8 mouse cellular contexts compared by ENCODE assay signal in genomic region chr5:34572568-34572967, GRCm38 (mm10). TPM values are rescaled to one million over a fixed set of nuclear protein-coding genes. Genes with fewer than 3 reads are reported as not detected.
DNase-seq lines count a peak whose midpoint lies in the region; ATAC-seq and TF ChIP-seq lines count a peak whose summit lies in the region.
"Not testable (repeated sequence)": the region's sequence is repeated elsewhere in the genome, so short reads cannot be mapped to it uniquely, and the experiment has no call there.

No protein-coding gene starts in this region.

- not testable (repeated sequence) for H3K9me3 ChIP-seq in embryonic facial prominence, embryonic 10.5 days; forebrain, embryonic 13.5 days (replicated peaks); heart, embryonic 16.5 days (replicated peaks; ENCODE audit: control insufficient read depth, low read length); intestine, embryonic 16.5 days (ENCODE audit: control insufficient read depth, low read length); limb, embryonic 14.5 days (ENCODE audit: control insufficient read depth, low read length); lung, postnatal 0 days (ENCODE audit: low read length); neural tube, embryonic 11.5 days (ENCODE audit: control insufficient read depth, low read length)

- not testable (repeated sequence) for ATAC-seq in forebrain, embryonic 13.5 days; heart, embryonic 16.5 days (replicated peaks; ENCODE audit: extremely low read depth, insufficient read depth, low FRiP score); intestine, embryonic 16.5 days; limb, embryonic 14.5 days (ENCODE audit: low FRiP score, low read depth); lung, postnatal 0 days; neural tube, embryonic 11.5 days (ENCODE audit: insufficient read depth, low FRiP score, low TSS enrichment)

- H3K4me2 ChIP-seq in forebrain, embryonic 13.5 days = peak overlapping the region; percentile 78
- H3K4me2 ChIP-seq in heart, embryonic 16.5 days (ENCODE audit: low read depth, low read length) = peak overlapping the region; percentile 71
- H3K4me2 ChIP-seq in intestine, embryonic 16.5 days (ENCODE audit: low read depth, low read length) = peak overlapping the region; percentile 52
- H3K4me2 ChIP-seq in limb, embryonic 14.5 days (replicated peaks; ENCODE audit: low read depth, low read length, severe bottlenecking) = peak overlapping the region; percentile 69
- H3K4me2 ChIP-seq in lung, postnatal 0 days (replicated peaks; ENCODE audit: low read depth, low read length) = not testable (repeated sequence)
- peak overlapping the region; percentile 63 for H3K4me2 ChIP-seq in neural tube, embryonic 11.5 days (ENCODE audit: low read depth)

- not testable (repeated sequence) for TF ChIP-seq CTCF in lung, postnatal 0 days (IDR thresholded peaks at IDR 0.05); thymus, adult 2 months (IDR thresholded peaks at IDR 0.05; ENCODE audit: borderline replicate concordance, control insufficient read depth, extremely low read depth, insufficient read depth, low read length, poor library complexity)

- H3K36me3 ChIP-seq in embryonic facial prominence, embryonic 10.5 days (replicated peaks); forebrain, embryonic 13.5 days (ENCODE audit: poor library complexity, severe bottlenecking); heart, embryonic 16.5 days (ENCODE audit: control insufficient read depth, insufficient read depth); intestine, embryonic 16.5 days (ENCODE audit: control insufficient read depth, insufficient read depth, low read length); limb, embryonic 14.5 days (ENCODE audit: control insufficient read depth, insufficient read depth, low read length); lung, postnatal 0 days (ENCODE audit: insufficient read depth, low read length); neural tube, embryonic 11.5 days (ENCODE audit: control insufficient read depth, insufficient read depth, low read length); thymus, adult 2 months (ENCODE audit: control insufficient read depth, insufficient read depth, low read length): not testable (repeated sequence)

- not testable (repeated sequence) for H3K27me3 ChIP-seq in embryonic facial prominence, embryonic 10.5 days (replicated peaks; ENCODE audit: low read depth, poor library complexity, severe bottlenecking); forebrain, embryonic 13.5 days; heart, embryonic 16.5 days (ENCODE audit: control insufficient read depth, insufficient read depth, low read length); intestine, embryonic 16.5 days (replicated peaks; ENCODE audit: control insufficient read depth, insufficient read depth, low read length); limb, embryonic 14.5 days (ENCODE audit: control insufficient read depth, insufficient read depth, low read length); lung, postnatal 0 days (replicated peaks; ENCODE audit: insufficient read depth, low read length); neural tube, embryonic 11.5 days (ENCODE audit: control insufficient read depth, insufficient read depth, low read length); thymus, adult 2 months (ENCODE audit: control insufficient read depth, insufficient read depth, low read length)

- 51% methylated on average over 4 of the region's 4 CpGs for WGBS in embryonic facial prominence, embryonic 10.5 days
- WGBS in forebrain, embryonic 13.5 days = 56% methylated on average over 4 of the region's 4 CpGs
- WGBS in heart, embryonic 16.5 days = 26% methylated on average over 4 of the region's 4 CpGs
- WGBS in intestine, embryonic 16.5 days = 51% methylated on average over 4 of the region's 4 CpGs
- 53% methylated on average over 4 of the region's 4 CpGs for WGBS in limb, embryonic 14.5 days
- 35% methylated on average over 3 of the region's 4 CpGs for WGBS in lung, postnatal 0 days
- 57% methylated on average over 3 of the region's 4 CpGs for WGBS in neural tube, embryonic 11.5 days
- 81% methylated on average over 4 of the region's 4 CpGs for WGBS in thymus, adult 2 months

- peak overlapping the region; percentile 100 for H3K4me3 ChIP-seq in embryonic facial prominence, embryonic 10.5 days
- H3K4me3 ChIP-seq in forebrain, embryonic 13.5 days = peak overlapping the region; percentile 97
- peak overlapping the region; percentile 97 for H3K4me3 ChIP-seq in heart, embryonic 16.5 days (ENCODE audit: low read length)
- peak overlapping the region; percentile 93 for H3K4me3 ChIP-seq in intestine, embryonic 16.5 days (ENCODE audit: low read length)
- H3K4me3 ChIP-seq in limb, embryonic 14.5 days (replicated peaks; ENCODE audit: low read length) = peak overlapping the region; percentile 94
- H3K4me3 ChIP-seq in lung, postnatal 0 days (ENCODE audit: low read depth, low read length) = peak overlapping the region; percentile 90; the same call in 1 of the 2 replicates
- peak overlapping the region; percentile 91 for H3K4me3 ChIP-seq in neural tube, embryonic 11.5 days (ENCODE audit: low read depth, low read length)
- peak overlapping the region; percentile 90 for H3K4me3 ChIP-seq in thymus, adult 2 months (ENCODE audit: control insufficient read depth, insufficient read depth, low read length)

- TF ChIP-seq POLR2A in limb, embryonic 14.5 days (IDR thresholded peaks at IDR 0.05; ENCODE audit: borderline replicate concordance, extremely low read depth, insufficient read depth, insufficient read length); thymus, adult 2 months (IDR thresholded peaks at IDR 0.05; ENCODE audit: control insufficient read depth, extremely low read depth, insufficient read depth, low read length, poor library complexity): not testable (repeated sequence)

- peak overlapping the region; percentile 98 for H3K27ac ChIP-seq in embryonic facial prominence, embryonic 10.5 days (replicated peaks)
- peak overlapping the region; percentile 93; the same call in 1 of the 2 replicates for H3K27ac ChIP-seq in forebrain, embryonic 13.5 days
- peak overlapping the region; percentile 92 for H3K27ac ChIP-seq in heart, embryonic 16.5 days (ENCODE audit: low read length)
- H3K27ac ChIP-seq in intestine, embryonic 16.5 days (ENCODE audit: low read length) = peak overlapping the region; percentile 94
- not testable (repeated sequence) for H3K27ac ChIP-seq in limb, embryonic 14.5 days (replicated peaks; ENCODE audit: low read depth, low read length)
- H3K27ac ChIP-seq in lung, postnatal 0 days (ENCODE audit: low read length) = peak overlapping the region; percentile 93
- peak overlapping the region; percentile 82 for H3K27ac ChIP-seq in neural tube, embryonic 11.5 days (ENCODE audit: low read depth, low read length)
- peak overlapping the region; percentile 79 for H3K27ac ChIP-seq in thymus, adult 2 months (ENCODE audit: control insufficient read depth, insufficient read depth, low read length)

- peak overlapping the region; percentile 99 for H3K9ac ChIP-seq in forebrain, embryonic 13.5 days
- H3K9ac ChIP-seq in heart, embryonic 16.5 days (ENCODE audit: low read length) = peak overlapping the region; percentile 82
- peak overlapping the region; percentile 97 for H3K9ac ChIP-seq in intestine, embryonic 16.5 days (ENCODE audit: low read depth, low read length)
- not testable (repeated sequence) for H3K9ac ChIP-seq in limb, embryonic 14.5 days (ENCODE audit: low read depth, low read length, severe bottlenecking)
- H3K9ac ChIP-seq in lung, postnatal 0 days (replicated peaks; ENCODE audit: low read depth) = 0 out of 2 replicates have a peak overlapping the region, but pooled peaks have one; percentile 45
- H3K9ac ChIP-seq in neural tube, embryonic 11.5 days (ENCODE audit: low read length) = peak overlapping the region; percentile 73

- not testable (repeated sequence) for DNase-seq in embryonic facial prominence, embryonic 10.5 days (ENCODE audit: low spot score); limb, embryonic 14.5 days (ENCODE audit: low spot score); lung, postnatal 0 days (ENCODE audit: low spot score); neural tube, embryonic 11.5 days (ENCODE audit: low spot score); thymus, adult 2 months

- H3K4me1 ChIP-seq in embryonic facial prominence, embryonic 10.5 days = peaks cover 20% of the 10 kb centered on the region
- H3K4me1 ChIP-seq in forebrain, embryonic 13.5 days = peaks cover 22% of the 10 kb centered on the region
- H3K4me1 ChIP-seq in heart, embryonic 16.5 days (ENCODE audit: control insufficient read depth, insufficient read depth, low read length) = peaks cover 16% of the 10 kb centered on the region
- peaks cover 13% of the 10 kb centered on the region for H3K4me1 ChIP-seq in intestine, embryonic 16.5 days (ENCODE audit: control insufficient read depth, insufficient read depth, low read length)
- H3K4me1 ChIP-seq in limb, embryonic 14.5 days (ENCODE audit: control insufficient read depth, insufficient read depth, low read length) = peaks cover 13% of the 10 kb centered on the region
- H3K4me1 ChIP-seq in lung, postnatal 0 days (ENCODE audit: insufficient read depth, low read depth, low read length) = not testable (repeated sequence)
- H3K4me1 ChIP-seq in neural tube, embryonic 11.5 days (ENCODE audit: control insufficient read depth, insufficient read depth, low read length) = peaks cover 11% of the 10 kb centered on the region
- peaks cover 12% of the 10 kb centered on the region for H3K4me1 ChIP-seq in thymus, adult 2 months (replicated peaks; ENCODE audit: control insufficient read depth, insufficient read depth, low read length)

- not testable (repeated sequence) for TF ChIP-seq EP300 in lung, postnatal 0 days (IDR thresholded peaks at IDR 0.05)

RNA-seq across cellular contexts. Expression of gene Add1, which starts 0.9 kb away (rescaled TPM):
- polyA plus RNA-seq in embryonic facial prominence, embryonic 10.5 days (2016; fragmentation: Nextera tagmentation; extraction: Ambion mirVana) = 158 and 166 TPM in 2 replicates
- polyA plus RNA-seq in forebrain, embryonic 13.5 days (2015; fragmentation: Nextera tagmentation; extraction: Ambion mirVana) = 173 and 185 TPM in 2 replicates
- polyA plus RNA-seq in heart, embryonic 16.5 days (2015; fragmentation: Nextera tagmentation; extraction: Ambion mirVana) = 158 and 160 TPM in 2 replicates
- 138 and 143 TPM in 2 replicates for polyA plus RNA-seq in intestine, embryonic 16.5 days (2015; fragmentation: Nextera tagmentation; extraction: Ambion mirVana)
- polyA plus RNA-seq in limb, embryonic 14.5 days (2012; rRNA removed) = 222 and 235 TPM in 2 replicates
- 197 and 210 TPM in 2 replicates for polyA plus RNA-seq in limb, embryonic 14.5 days (2014; fragmentation: Nextera tagmentation; extraction: Ambion mirVana)
- polyA plus RNA-seq in lung, postnatal 0 days (2015; fragmentation: Nextera tagmentation; extraction: Ambion mirVana) = 135 and 145 TPM in 2 replicates
- 195 and 204 TPM in 2 replicates for polyA plus RNA-seq in neural tube, embryonic 11.5 days (2014; fragmentation: Nextera tagmentation; extraction: Ambion mirVana)
- 219 and 224 TPM in 2 replicates for polyA plus RNA-seq in thymus, adult 2 months (2012; rRNA removed)

RNA-seq across cellular contexts. Expression of gene Sh3bp2, which starts 46.9 kb away (rescaled TPM):
- 7.3 and 8.7 TPM in 2 replicates for polyA plus RNA-seq in embryonic facial prominence, embryonic 10.5 days (2016; fragmentation: Nextera tagmentation; extraction: Ambion mirVana)
- 19.1 and 23.1 TPM in 2 replicates for polyA plus RNA-seq in forebrain, embryonic 13.5 days (2015; fragmentation: Nextera tagmentation; extraction: Ambion mirVana)
- polyA plus RNA-seq in heart, embryonic 16.5 days (2015; fragmentation: Nextera tagmentation; extraction: Ambion mirVana) = 3.9 and 4.6 TPM in 2 replicates
- 3.4 and 3.7 TPM in 2 replicates for polyA plus RNA-seq in intestine, embryonic 16.5 days (2015; fragmentation: Nextera tagmentation; extraction: Ambion mirVana)
- 17.9 and 23.5 TPM in 2 replicates for polyA plus RNA-seq in limb, embryonic 14.5 days (2012; rRNA removed)
- polyA plus RNA-seq in limb, embryonic 14.5 days (2014; fragmentation: Nextera tagmentation; extraction: Ambion mirVana) = 12.2 and 12.6 TPM in 2 replicates
- polyA plus RNA-seq in lung, postnatal 0 days (2015; fragmentation: Nextera tagmentation; extraction: Ambion mirVana) = 7.7 and 9.2 TPM in 2 replicates
- polyA plus RNA-seq in neural tube, embryonic 11.5 days (2014; fragmentation: Nextera tagmentation; extraction: Ambion mirVana) = 9.6 and 11.5 TPM in 2 replicates
- 33.8 and 40.6 TPM in 2 replicates for polyA plus RNA-seq in thymus, adult 2 months (2012; rRNA removed)

RNA-seq across cellular contexts. Expression of gene Tnip2, which starts 58.8 kb away (rescaled TPM):
- 4.1 and 4.8 TPM in 2 replicates for polyA plus RNA-seq in embryonic facial prominence, embryonic 10.5 days (2016; fragmentation: Nextera tagmentation; extraction: Ambion mirVana)
- 5.1 and 5.7 TPM in 2 replicates for polyA plus RNA-seq in forebrain, embryonic 13.5 days (2015; fragmentation: Nextera tagmentation; extraction: Ambion mirVana)
- 18.2 and 19.5 TPM in 2 replicates for polyA plus RNA-seq in heart, embryonic 16.5 days (2015; fragmentation: Nextera tagmentation; extraction: Ambion mirVana)
- polyA plus RNA-seq in intestine, embryonic 16.5 days (2015; fragmentation: Nextera tagmentation; extraction: Ambion mirVana) = 15.8 and 17.1 TPM in 2 replicates
- 17.1 and 23.7 TPM in 2 replicates for polyA plus RNA-seq in limb, embryonic 14.5 days (2012; rRNA removed)
- 15.8 and 17.1 TPM in 2 replicates for polyA plus RNA-seq in limb, embryonic 14.5 days (2014; fragmentation: Nextera tagmentation; extraction: Ambion mirVana)
- polyA plus RNA-seq in lung, postnatal 0 days (2015; fragmentation: Nextera tagmentation; extraction: Ambion mirVana) = 23.3 and 24.2 TPM in 2 replicates
- polyA plus RNA-seq in neural tube, embryonic 11.5 days (2014; fragmentation: Nextera tagmentation; extraction: Ambion mirVana) = 4.3 and 5.1 TPM in 2 replicates
- polyA plus RNA-seq in thymus, adult 2 months (2012; rRNA removed) = 19.8 and 22.0 TPM in 2 replicates
